Mouse (Mus musculus) gastrocnemius, adult 18-20 months (tissue): Measurements from ENCODE around the gene Olfr286. TPM values are rescaled to one million over a fixed set of nuclear protein-coding genes. Genes with fewer than 3 reads are reported as not detected.

Experiments used
- total RNA-seq, 2 experiments: library from RNA; stranded (reverse); gene quantifications; 2 replicates each; pipeline ENCODE4 v1.2.3; 2021

Gene Olfr286
- total RNA-seq, 2 experiments from 2014 or later: not detected

Other genes starting within 250 kb of the Olfr286 start
- under 1 TPM; 0.19 to 0.37 TPM for gene Col2a1, start 229.8 kb downstream of the Olfr286 start, total RNA-seq
- 1,000 to 10,000 TPM; 2,870 to 2,899 TPM for gene Pfkm, start 141.9 kb downstream of the Olfr286 start, total RNA-seq
- 1 to 10 TPM; 6.1 to 6.3 TPM for gene Senp1, start 140.7 kb downstream of the Olfr286 start, total RNA-seq
- 100 to 1,000 TPM; 113 to 114 TPM for gene Asb8, start 68.8 kb downstream of the Olfr286 start, total RNA-seq
- gene Ccdc184, start 67.3 kb downstream of the Olfr286 start, total RNA-seq: not detected
- not detected for gene Olfr288, start 38.9 kb downstream of the Olfr286 start, total RNA-seq
- not detected for gene Gm44579, start 13.5 kb downstream of the Olfr286 start, total RNA-seq
- not detected for gene Olfr287, start 13.4 kb downstream of the Olfr286 start, total RNA-seq
- not detected for gene H1fnt, start 22.8 kb upstream of the Olfr286 start, total RNA-seq
- 10 to 100 TPM in 1 of 2 experiments, 1 to 10 TPM in 1; 9.5 to 14.4 TPM for gene Zfp641, start 61.7 kb upstream of the Olfr286 start, total RNA-seq
- gene Olfr285, start 82.9 kb upstream of the Olfr286 start, total RNA-seq: not detected
- gene Olfr284, start 106.5 kb upstream of the Olfr286 start, total RNA-seq: not detected
- not detected for gene Olfr283, start 146.5 kb upstream of the Olfr286 start, total RNA-seq
- gene Olfr282, start 196.8 kb upstream of the Olfr286 start, total RNA-seq: not detected
- not detected for gene Olfr281, start 218.1 kb upstream of the Olfr286 start, total RNA-seq
- not detected for gene OR5BS1P, start 235.4 kb upstream of the Olfr286 start, total RNA-seq
- not detected for gene Lalba, start 248.3 kb upstream of the Olfr286 start, total RNA-seq